Mouse (Mus musculus): Measurements from ENCODE around the gene Tmem208. TPM values are rescaled to one million over a fixed set of nuclear protein-coding genes. Genes with fewer than 3 reads are reported as not detected.

The Tmem208 gene
- polyA plus RNA-seq, 1 experiment: 67.8 TPM

GRCm38 (mm10) chr8:105305211-105306145, 20.7 kb upstream of the Tmem208 start, which contains the start of gene Elmo3:
Gene Elmo3 (plus strand): TSS chr8:105305601.
- H3K4me1 ChIP-seq (ENCODE audit: control insufficient read depth, insufficient read depth, insufficient read length): no peaks in the 10 kb centered on the region; the same call in 1 of the 2 replicates
- peaks cover 31% of the 10 kb centered on the region for H3K36me3 ChIP-seq (ENCODE audit: control insufficient read depth, insufficient read depth, low read length)
- no peak for DNase-seq (ENCODE audit: low read depth in 1 of 2, low spot score in 2 of 2)
- WGBS: 21% methylated on average over 30 of the region's 30 CpGs
- no peak for TF ChIP-seq CTCF (IDR thresholded peaks at IDR 0.05; ENCODE audit: extremely low read depth, insufficient read depth, insufficient read length, insufficient replicate concordance)
- no peak for TF ChIP-seq POLR2A (IDR thresholded peaks at IDR 0.05; ENCODE audit: low read depth, low read length)
- H3K27me3 ChIP-seq (ENCODE audit: control insufficient read depth, insufficient read depth, low read length): no peaks in the 10 kb centered on the region
- H3K27ac ChIP-seq (ENCODE audit: insufficient read depth, low read length): peak within 1 kb of the TSS; percentile 31
- H3K4me3 ChIP-seq (ENCODE audit: extremely low read depth, insufficient read depth, insufficient read length): peak within 1 kb of the TSS; percentile 48

- peaks cover 26% of the 10 kb centered on the region for H3K36me3 ChIP-seq (ENCODE audit: control insufficient read depth, insufficient read depth, low read length)
- TF ChIP-seq POLR2A (IDR thresholded peaks at IDR 0.05; ENCODE audit: low read depth, low read length): no peak
- no peak for TF ChIP-seq CTCF (IDR thresholded peaks at IDR 0.05; ENCODE audit: extremely low read depth, insufficient read depth, insufficient read length, insufficient replicate concordance)
- H3K27me3 ChIP-seq (ENCODE audit: control insufficient read depth, insufficient read depth, low read length): no peaks in the 10 kb centered on the region
- no peak for DNase-seq (ENCODE audit: low read depth in 1 of 2, low spot score in 2 of 2)
- no peaks in the 10 kb centered on the region; the same call in 1 of the 2 replicates for H3K4me1 ChIP-seq (ENCODE audit: control insufficient read depth, insufficient read depth, insufficient read length)
- H3K27ac ChIP-seq (ENCODE audit: insufficient read depth, low read length): no peak overlapping the region
- 53% methylated on average over 5 of the region's 5 CpGs for WGBS
- no peak overlapping the region for H3K4me3 ChIP-seq (ENCODE audit: extremely low read depth, insufficient read depth, insufficient read length)
These were observed 19.9 kb upstream of the Tmem208 start for GRCm38 (mm10) chr8:105306146-105306691.

- H3K36me3 ChIP-seq (ENCODE audit: control insufficient read depth, insufficient read depth, low read length): peaks cover 18% of the 10 kb centered on the region
- H3K4me3 ChIP-seq (ENCODE audit: extremely low read depth, insufficient read depth, insufficient read length): no peak overlapping the region
- TF ChIP-seq CTCF (IDR thresholded peaks at IDR 0.05; ENCODE audit: extremely low read depth, insufficient read depth, insufficient read length, insufficient replicate concordance) (no peak), POLR2A (IDR thresholded peaks at IDR 0.05; ENCODE audit: low read depth, low read length) (no peak)
These were observed 18.5 kb upstream of the Tmem208 start for GRCm38 (mm10) chr8:105307670-105308069.

GRCm38 (mm10) chr8:105308428-105308827, 17.7 kb upstream of the Tmem208 start:
- WGBS: 95% methylated on average over 10 of the region's 10 CpGs
- no peaks in the 10 kb centered on the region for H3K27me3 ChIP-seq (ENCODE audit: control insufficient read depth, insufficient read depth, low read length)
- H3K36me3 ChIP-seq (ENCODE audit: control insufficient read depth, insufficient read depth, low read length): peaks cover 17% of the 10 kb centered on the region
- no peak overlapping the region for H3K4me3 ChIP-seq (ENCODE audit: extremely low read depth, insufficient read depth, insufficient read length)
- H3K27ac ChIP-seq (ENCODE audit: insufficient read depth, low read length): no peak overlapping the region
- TF ChIP-seq POLR2A (IDR thresholded peaks at IDR 0.05; ENCODE audit: low read depth, low read length): no peak
- no peak for TF ChIP-seq CTCF (IDR thresholded peaks at IDR 0.05; ENCODE audit: extremely low read depth, insufficient read depth, insufficient read length, insufficient replicate concordance)
- H3K4me1 ChIP-seq (ENCODE audit: control insufficient read depth, insufficient read depth, insufficient read length): no peaks in the 10 kb centered on the region; the same call in 1 of the 2 replicates
- no peak for DNase-seq (ENCODE audit: low read depth in 1 of 2, low spot score in 2 of 2)

More at GRCm38 (mm10) chr8:105307670-105308069, 18.5 kb upstream of the Tmem208 start:
- Histone ChIP-seq H3K27me3 (ENCODE audit: control insufficient read depth, insufficient read depth, low read length) (no peaks in the 10 kb centered on the region), H3K27ac (ENCODE audit: insufficient read depth, low read length) (no peak overlapping the region), H3K4me1 (ENCODE audit: control insufficient read depth, insufficient read depth, insufficient read length) (no peaks in the 10 kb centered on the region; the same call in 1 of the 2 replicates)
- WGBS: 98% methylated on average over 13 of the region's 13 CpGs
- DNase-seq (ENCODE audit: low read depth in 1 of 2, low spot score in 2 of 2): no peak

- Histone ChIP-seq H3K4me3 (ENCODE audit: extremely low read depth, insufficient read depth, insufficient read length) (no peak overlapping the region), H3K27me3 (ENCODE audit: control insufficient read depth, insufficient read depth, low read length) (no peaks in the 10 kb centered on the region), H3K4me1 (ENCODE audit: control insufficient read depth, insufficient read depth, insufficient read length) (no peaks in the 10 kb centered on the region; the same call in 1 of the 2 replicates), H3K27ac (ENCODE audit: insufficient read depth, low read length) (no peak overlapping the region), H3K36me3 (ENCODE audit: control insufficient read depth, insufficient read depth, low read length) (peaks cover 18% of the 10 kb centered on the region)
- no peak for DNase-seq (ENCODE audit: low read depth in 1 of 2, low spot score in 2 of 2)
- WGBS: 93% methylated on average over 15 of the region's 15 CpGs
- TF ChIP-seq POLR2A (IDR thresholded peaks at IDR 0.05; ENCODE audit: low read depth, low read length) (no peak), CTCF (IDR thresholded peaks at IDR 0.05; ENCODE audit: extremely low read depth, insufficient read depth, insufficient read length, insufficient replicate concordance) (no peak)
These were observed 16.9 kb upstream of the Tmem208 start for GRCm38 (mm10) chr8:105309142-105309847.

- 94% methylated on average over 8 of the region's 8 CpGs for WGBS
These were observed 16.0 kb upstream of the Tmem208 start for GRCm38 (mm10) chr8:105310118-105310517.

More at GRCm38 (mm10) chr8:105310118-105310517, 16.0 kb upstream of the Tmem208 start:
- H3K4me1 ChIP-seq (ENCODE audit: control insufficient read depth, insufficient read depth, insufficient read length): no peaks in the 10 kb centered on the region; the same call in 1 of the 2 replicates
- H3K27me3 ChIP-seq (ENCODE audit: control insufficient read depth, insufficient read depth, low read length): no peaks in the 10 kb centered on the region
- no peak overlapping the region for H3K27ac ChIP-seq (ENCODE audit: insufficient read depth, low read length)
- peaks cover 17% of the 10 kb centered on the region for H3K36me3 ChIP-seq (ENCODE audit: control insufficient read depth, insufficient read depth, low read length)
- H3K4me3 ChIP-seq (ENCODE audit: extremely low read depth, insufficient read depth, insufficient read length): no peak overlapping the region
- DNase-seq (ENCODE audit: low read depth in 1 of 2, low spot score in 2 of 2): no peak
- TF ChIP-seq POLR2A (IDR thresholded peaks at IDR 0.05; ENCODE audit: low read depth, low read length) (no peak), CTCF (IDR thresholded peaks at IDR 0.05; ENCODE audit: extremely low read depth, insufficient read depth, insufficient read length, insufficient replicate concordance) (no peak)
